Mouse (Mus musculus): ENCODE measurements around the gene Tspan11. TPM values are rescaled to one million over a fixed set of nuclear protein-coding genes. Genes with fewer than 3 reads are reported as not detected.

Gene Tspan11
- polyA plus RNA-seq, 1 experiment: 8.3 TPM

- Histone ChIP-seq H3K4me3 (replicated peaks; ENCODE audit: insufficient read depth, low read depth, low read length) (no peak overlapping the region), H3K4me1 (ENCODE audit: control insufficient read depth, insufficient read depth, low read length) (peaks cover 3% of the 10 kb centered on the region; the same call in 1 of the 2 replicates), H3K27me3 (ENCODE audit: control insufficient read depth, insufficient read depth, low read length) (no peaks in the 10 kb centered on the region; the same call in 1 of the 2 replicates), H3K27ac (ENCODE audit: insufficient read depth, low read length) (no peak overlapping the region)
- 20% methylated on average over 7 of the region's 7 CpGs for WGBS
- TF ChIP-seq CTCF (IDR thresholded peaks at IDR 0.05; ENCODE audit: borderline replicate concordance, insufficient read depth, low read depth, low read length) (no peak), POLR2A (IDR thresholded peaks at IDR 0.05; ENCODE audit: borderline replicate concordance, insufficient read depth, low read length) (no peak)
- DNase-seq: no peak
Measured at GRCm38 (mm10) chr6:127886916-127887315, 473 bp upstream of the Tspan11 start.

- H3K4me3 ChIP-seq (replicated peaks; ENCODE audit: insufficient read depth, low read depth, low read length): no peak overlapping the region
- no peak for DNase-seq
- WGBS: 88% methylated on average over 3 of the region's 3 CpGs
- H3K4me1 ChIP-seq (ENCODE audit: control insufficient read depth, insufficient read depth, low read length): peaks cover 3% of the 10 kb centered on the region; the same call in 1 of the 2 replicates
- TF ChIP-seq POLR2A (IDR thresholded peaks at IDR 0.05; ENCODE audit: borderline replicate concordance, insufficient read depth, low read length) (no peak), CTCF (IDR thresholded peaks at IDR 0.05; ENCODE audit: borderline replicate concordance, insufficient read depth, low read depth, low read length) (no peak)
- H3K27me3 ChIP-seq (ENCODE audit: control insufficient read depth, insufficient read depth, low read length): no peaks in the 10 kb centered on the region; the same call in 1 of the 2 replicates
- no peak overlapping the region for H3K27ac ChIP-seq (ENCODE audit: insufficient read depth, low read length)
Measured at GRCm38 (mm10) chr6:127888581-127888980, 1.2 kb downstream of the Tspan11 start.

GRCm38 (mm10) chr6:127893611-127894010, 6.2 kb downstream of the Tspan11 start:
- DNase-seq: no peak
- TF ChIP-seq POLR2A (IDR thresholded peaks at IDR 0.05; ENCODE audit: borderline replicate concordance, insufficient read depth, low read length) (no peak), CTCF (IDR thresholded peaks at IDR 0.05; ENCODE audit: borderline replicate concordance, insufficient read depth, low read depth, low read length) (no peak)
- H3K4me1 ChIP-seq (ENCODE audit: control insufficient read depth, insufficient read depth, low read length): no peaks in the 10 kb centered on the region
- no peak overlapping the region for H3K4me3 ChIP-seq (replicated peaks; ENCODE audit: insufficient read depth, low read depth, low read length)
- WGBS: 80% methylated on average over 6 of the region's 6 CpGs
- H3K27ac ChIP-seq (ENCODE audit: insufficient read depth, low read length): no peak overlapping the region
- H3K27me3 ChIP-seq (ENCODE audit: control insufficient read depth, insufficient read depth, low read length): no peaks in the 10 kb centered on the region; the same call in 1 of the 2 replicates

GRCm38 (mm10) chr6:127894999-127895398, 7.6 kb downstream of the Tspan11 start:
- H3K4me3 ChIP-seq (replicated peaks; ENCODE audit: insufficient read depth, low read depth, low read length): no peak overlapping the region
- 41% methylated on average over 6 of the region's 6 CpGs for WGBS
- no peak for DNase-seq
- no peaks in the 10 kb centered on the region; the same call in 1 of the 2 replicates for H3K27me3 ChIP-seq (ENCODE audit: control insufficient read depth, insufficient read depth, low read length)
- H3K4me1 ChIP-seq (ENCODE audit: control insufficient read depth, insufficient read depth, low read length): no peaks in the 10 kb centered on the region
- no peak for TF ChIP-seq POLR2A (IDR thresholded peaks at IDR 0.05; ENCODE audit: borderline replicate concordance, insufficient read depth, low read length)
- no peak for TF ChIP-seq CTCF (IDR thresholded peaks at IDR 0.05; ENCODE audit: borderline replicate concordance, insufficient read depth, low read depth, low read length)
- H3K27ac ChIP-seq (ENCODE audit: insufficient read depth, low read length): no peak overlapping the region

- TF ChIP-seq CTCF (IDR thresholded peaks at IDR 0.05; ENCODE audit: borderline replicate concordance, insufficient read depth, low read depth, low read length) (no peak), POLR2A (IDR thresholded peaks at IDR 0.05; ENCODE audit: borderline replicate concordance, insufficient read depth, low read length) (no peak)
- no peaks in the 10 kb centered on the region; the same call in 1 of the 2 replicates for H3K27me3 ChIP-seq (ENCODE audit: control insufficient read depth, insufficient read depth, low read length)
- H3K4me1 ChIP-seq (ENCODE audit: control insufficient read depth, insufficient read depth, low read length): no peaks in the 10 kb centered on the region
- no peak for DNase-seq
- H3K27ac ChIP-seq (ENCODE audit: insufficient read depth, low read length): no peak overlapping the region
- 38% methylated on average over 3 of the region's 3 CpGs for WGBS
- H3K4me3 ChIP-seq (replicated peaks; ENCODE audit: insufficient read depth, low read depth, low read length): no peak overlapping the region
Measured at GRCm38 (mm10) chr6:127896425-127896824, 9.0 kb downstream of the Tspan11 start.

- 99% methylated on average over 3 of the region's 3 CpGs for WGBS
- Histone ChIP-seq H3K4me3 (replicated peaks; ENCODE audit: insufficient read depth, low read depth, low read length) (no peak overlapping the region), H3K27me3 (ENCODE audit: control insufficient read depth, insufficient read depth, low read length) (no peaks in the 10 kb centered on the region; the same call in 1 of the 2 replicates), H3K4me1 (ENCODE audit: control insufficient read depth, insufficient read depth, low read length) (no peaks in the 10 kb centered on the region), H3K27ac (ENCODE audit: insufficient read depth, low read length) (no peak overlapping the region)
- TF ChIP-seq POLR2A (IDR thresholded peaks at IDR 0.05; ENCODE audit: borderline replicate concordance, insufficient read depth, low read length) (no peak), CTCF (IDR thresholded peaks at IDR 0.05; ENCODE audit: borderline replicate concordance, insufficient read depth, low read depth, low read length) (no peak)
- DNase-seq: no peak
Measured at GRCm38 (mm10) chr6:127897342-127897741, 10.0 kb downstream of the Tspan11 start.

- H3K27me3 ChIP-seq (ENCODE audit: control insufficient read depth, insufficient read depth, low read length): no peaks in the 10 kb centered on the region
- no peak overlapping the region for H3K4me3 ChIP-seq (replicated peaks; ENCODE audit: insufficient read depth, low read depth, low read length)
- H3K27ac ChIP-seq (ENCODE audit: insufficient read depth, low read length): no peak overlapping the region
- no peak for DNase-seq
- TF ChIP-seq POLR2A (IDR thresholded peaks at IDR 0.05; ENCODE audit: borderline replicate concordance, insufficient read depth, low read length): no peak
- no peak for TF ChIP-seq CTCF (IDR thresholded peaks at IDR 0.05; ENCODE audit: borderline replicate concordance, insufficient read depth, low read depth, low read length)
- H3K4me1 ChIP-seq (ENCODE audit: control insufficient read depth, insufficient read depth, low read length): no peaks in the 10 kb centered on the region
- 89% methylated on average over 6 of the region's 6 CpGs for WGBS
Measured at GRCm38 (mm10) chr6:127900062-127900461, 12.7 kb downstream of the Tspan11 start.

- Histone ChIP-seq H3K4me1 (ENCODE audit: control insufficient read depth, insufficient read depth, low read length) (no peaks in the 10 kb centered on the region), H3K27ac (ENCODE audit: insufficient read depth, low read length) (no peak overlapping the region), H3K4me3 (replicated peaks; ENCODE audit: insufficient read depth, low read depth, low read length) (no peak overlapping the region), H3K27me3 (ENCODE audit: control insufficient read depth, insufficient read depth, low read length) (no peaks in the 10 kb centered on the region)
- TF ChIP-seq CTCF (IDR thresholded peaks at IDR 0.05; ENCODE audit: borderline replicate concordance, insufficient read depth, low read depth, low read length) (no peak), POLR2A (IDR thresholded peaks at IDR 0.05; ENCODE audit: borderline replicate concordance, insufficient read depth, low read length) (no peak)
- DNase-seq: no peak
- WGBS: 50% methylated on average over 3 of the region's 3 CpGs
Measured at GRCm38 (mm10) chr6:127901261-127901660, 13.9 kb downstream of the Tspan11 start.

Measured in cerebellum, adult 2 months (tissue).